Mouse (Mus musculus) forebrain, postnatal 0 days (tissue): ENCODE results near the gene Igfbp2. TPM values are rescaled to one million over a fixed set of nuclear protein-coding genes. Genes with fewer than 3 reads are reported as not detected.
A peak's percentile ranks its signal among the peaks of the same experiment; 100 is the strongest.

Experiments used
- ATAC-seq: fragments of 200-750 bp; cut with Nextera tagmentation; 2 replicates; pipeline ENCODE4 v1.8.0; 2017; ENCODE audit warnings: mild to moderate bottlenecking, moderate library complexity
- DNase-seq: peaks from one replicate; pipeline ENCODE4 v3.0.0-alpha.2; 2015
- H3K27ac ChIP-seq: fragments of 300-500 bp; sonication (generic); 2 replicates; pipeline ENCODE4 v1.5.1; 2014; ENCODE audit warnings: low read depth, mild to moderate bottlenecking, antibody characterized with exemption, low read length, moderate library complexity, mixed read lengths
- H3K27me3 ChIP-seq: fragments of 300-500 bp; sonication (generic); 2 replicates; pipeline ENCODE4 v1.6.1; 2014; ENCODE audit warnings: mild to moderate bottlenecking, low read length, mixed read lengths; ENCODE audit not compliant: insufficient read depth
- H3K36me3 ChIP-seq: fragments of 300-500 bp; sonication (generic); 2 replicates; pipeline ENCODE4 v1.6.1; 2014; ENCODE audit warnings: mild to moderate bottlenecking, moderate library complexity; ENCODE audit not compliant: insufficient read depth
- H3K4me1 ChIP-seq: fragments of 300-500 bp; sonication (generic); 2 replicates; pipeline ENCODE4 v1.6.1; 2014; ENCODE audit warnings: antibody characterized with exemption; ENCODE audit not compliant: insufficient read depth
- H3K4me2 ChIP-seq: fragments of 300-500 bp; sonication (generic); 2 replicates; pipeline ENCODE4 v1.6.1; 2014; ENCODE audit warnings: low read depth, mild to moderate bottlenecking, moderate library complexity
- H3K4me3 ChIP-seq: fragments of 300-500 bp; sonication (generic); 2 replicates; pipeline ENCODE4 v1.5.1; 2014; ENCODE audit warnings: low read depth, low read length, mixed read lengths
- H3K9ac ChIP-seq: fragments of 300-500 bp; sonication (generic); 2 replicates; pipeline ENCODE4 v1.6.1; 2014; ENCODE audit warnings: mild to moderate bottlenecking
- H3K9me3 ChIP-seq: fragments of 300-500 bp; sonication (generic); 2 replicates; pipeline ENCODE4 v1.6.1; 2016; ENCODE audit warnings: low read length
- CTCF ChIP-seq: sonication (generic); IDR thresholded peaks from 2 replicates; pipeline ENCODE4 v1.5.1; 2016; ENCODE audit warnings: antibody characterized with exemption, control low read depth, low read depth
- WGBS: fragments of 180-500 bp; shearing (Covaris S2); extraction: QIAGEN DNeasy Blood & Tissue Kit; methylation state at CpG from one replicate; pipeline ENCODE4 v1.1.7; 2014; 5-methylcytosine and 5-hydroxymethylcytosine counted together
- polyA plus RNA-seq: library from polyadenylated mRNA; unstranded; fragments of >200 nt; fragmentation: Nextera tagmentation; extraction: Ambion mirVana; gene quantifications from 2 replicates; pipeline ENCODE4 v1.2.1, GENCODE M21; 2015
- total RNA-seq: library from RNA; depleted of rRNA; stranded (reverse); fragments of >200 nt; gene quantifications from 2 replicates; pipeline ENCODE4 v1.2.3, GENCODE M21; 2014; rRNA removed

Gene Igfbp2
- total RNA-seq (311 and 330 TPM in 2 replicates), polyA plus RNA-seq (341 and 409 TPM in 2 replicates)

- 0 out of 2 replicates have a peak, but pooled peaks cover 5% of the 10 kb centered on the region for H3K4me1 ChIP-seq
- no peaks in the 10 kb centered on the region for H3K36me3 ChIP-seq
- H3K9me3 ChIP-seq: no peaks in the 10 kb centered on the region
- peak within 1 kb of the TSS; percentile 66 for H3K4me3 ChIP-seq
- no peak for TF ChIP-seq CTCF
- H3K27me3 ChIP-seq: no peaks in the 10 kb centered on the region
- ATAC-seq: peak; percentile 83
- peak within 1 kb of the TSS; percentile 78 for H3K9ac ChIP-seq
- H3K27ac ChIP-seq: peak within 1 kb of the TSS; percentile 86
- 6% methylated on average over 49 of the region's 58 CpGs for WGBS
- peak within 1 kb of the TSS; percentile 89 for H3K4me2 ChIP-seq
- DNase-seq: peak; percentile 84
These were observed at the start of gene Igfbp2 for GRCm38 (mm10) chr1:72823751-72824706. Gene Igfbp2, plus strand, starts transcription at chr1:72824503.

DNA sequence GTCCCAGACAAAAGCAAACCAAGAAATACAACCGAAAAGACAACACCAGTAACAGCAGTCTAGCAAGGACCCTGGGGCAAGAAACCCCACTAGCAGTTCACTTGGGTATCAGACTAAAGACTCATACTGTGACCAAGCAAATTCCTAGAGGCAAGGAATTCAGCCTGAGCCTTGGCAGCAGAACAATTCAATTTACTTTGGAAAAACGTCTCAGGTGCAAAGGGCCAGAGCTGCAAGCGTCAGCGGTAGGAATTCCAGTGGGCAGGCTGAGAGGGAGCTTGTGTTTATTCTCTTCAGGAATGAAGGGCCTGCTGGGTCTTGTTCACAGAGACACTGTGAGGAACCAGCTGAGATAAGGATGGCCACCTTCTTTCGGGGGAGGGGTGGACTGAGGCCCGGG is 45.5 kb upstream of the Igfbp2 start:
- no peaks in the 10 kb centered on the region for H3K27me3 ChIP-seq
- no peaks in the 10 kb centered on the region for H3K9me3 ChIP-seq
- no peak overlapping the region for H3K27ac ChIP-seq
- ATAC-seq (no peak), DNase-seq (no peak)
- WGBS: 30% methylated on average over 6 of the region's 6 CpGs
- H3K4me1 ChIP-seq: no peaks in the 10 kb centered on the region
- H3K4me3 ChIP-seq: no peak overlapping the region
- TF ChIP-seq CTCF: no peak
- H3K4me2 ChIP-seq: no peak overlapping the region
- no peak overlapping the region for H3K9ac ChIP-seq
- no peaks in the 10 kb centered on the region for H3K36me3 ChIP-seq

DNA sequence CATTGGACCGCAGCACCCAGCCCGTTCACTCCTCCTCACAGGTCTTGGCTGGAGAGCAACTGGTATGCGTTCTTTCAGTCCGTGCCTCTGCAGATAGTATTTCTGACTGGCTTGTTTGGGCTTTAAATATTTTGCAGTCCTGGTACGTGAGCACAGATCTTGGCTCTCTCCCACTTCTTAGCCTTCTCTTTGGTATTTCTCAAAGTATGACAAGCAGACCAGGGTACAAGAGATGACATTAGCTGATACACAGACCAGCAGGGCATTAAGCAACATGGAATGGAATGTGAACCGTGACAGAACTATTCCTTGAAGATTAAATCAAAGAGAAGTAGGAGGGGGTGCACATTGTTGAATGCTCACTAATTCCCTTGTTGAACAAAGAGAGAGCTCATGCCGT is 43.6 kb upstream of the Igfbp2 start:
- Histone ChIP-seq H3K27me3 (no peaks in the 10 kb centered on the region), H3K36me3 (no peaks in the 10 kb centered on the region), H3K9ac (no peak overlapping the region), H3K4me2 (no peak overlapping the region), H3K9me3 (no peaks in the 10 kb centered on the region), H3K27ac (no peak overlapping the region), H3K4me1 (no peaks in the 10 kb centered on the region), H3K4me3 (no peak overlapping the region)
- DNase-seq (no peak), ATAC-seq (no peak)
- TF ChIP-seq CTCF: no peak
- WGBS: 31% methylated on average over 7 of the region's 7 CpGs

- Histone ChIP-seq H3K9ac (no peak overlapping the region), H3K36me3 (no peaks in the 10 kb centered on the region), H3K9me3 (no peaks in the 10 kb centered on the region), H3K4me2 (no peak overlapping the region), H3K4me1 (no peaks in the 10 kb centered on the region), H3K27me3 (no peaks in the 10 kb centered on the region), H3K27ac (no peak overlapping the region), H3K4me3 (no peak overlapping the region)
- DNase-seq (no peak), ATAC-seq (no peak)
- 76% methylated on average over 2 of the region's 2 CpGs for WGBS
- TF ChIP-seq CTCF: no peak
These were observed 41.0 kb upstream of the Igfbp2 start for GRCm38 (mm10) chr1:72783341-72783740.

GRCm38 (mm10) chr1:72784018-72784417 is 40.3 kb upstream of the Igfbp2 start:
- Histone ChIP-seq H3K27me3 (no peaks in the 10 kb centered on the region), H3K27ac (no peak overlapping the region), H3K4me1 (no peaks in the 10 kb centered on the region), H3K9me3 (no peaks in the 10 kb centered on the region), H3K9ac (no peak overlapping the region), H3K4me3 (no peak overlapping the region), H3K36me3 (no peaks in the 10 kb centered on the region), H3K4me2 (no peak overlapping the region)
- 27% methylated on average over 7 of the region's 7 CpGs for WGBS
- DNase-seq (no peak), ATAC-seq (no peak)
- no peak for TF ChIP-seq CTCF

DNA sequence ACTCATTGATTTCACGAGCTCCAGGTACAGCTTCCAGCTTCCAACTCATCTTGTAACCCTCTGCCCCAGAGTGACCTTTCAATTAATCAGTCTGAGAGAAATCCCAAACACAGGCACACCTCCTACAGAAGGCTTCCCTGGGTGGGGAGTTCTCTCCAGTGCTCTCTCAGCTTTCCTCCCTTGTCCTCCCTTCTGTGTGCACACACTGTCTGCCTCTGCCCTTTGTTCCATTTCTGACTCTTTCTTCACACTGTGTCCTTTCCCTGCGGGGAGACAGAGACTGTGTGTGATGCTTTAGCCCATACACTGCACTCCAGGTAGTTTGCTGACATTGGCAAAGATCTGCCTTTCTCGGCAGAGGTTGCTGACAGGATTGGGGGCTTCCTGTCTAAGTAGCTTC is 33.6 kb upstream of the Igfbp2 start:
- TF ChIP-seq CTCF: no peak
- 33% methylated on average over 3 of the region's 3 CpGs for WGBS
- H3K4me2 ChIP-seq: no peak overlapping the region
- H3K27ac ChIP-seq: no peak overlapping the region
- no peaks in the 10 kb centered on the region for H3K4me1 ChIP-seq
- H3K27me3 ChIP-seq: no peaks in the 10 kb centered on the region
- H3K9ac ChIP-seq: no peak overlapping the region
- no peak overlapping the region for H3K4me3 ChIP-seq
- H3K36me3 ChIP-seq: no peaks in the 10 kb centered on the region
- no peak for ATAC-seq
- no peak for DNase-seq
- no peaks in the 10 kb centered on the region for H3K9me3 ChIP-seq

DNA sequence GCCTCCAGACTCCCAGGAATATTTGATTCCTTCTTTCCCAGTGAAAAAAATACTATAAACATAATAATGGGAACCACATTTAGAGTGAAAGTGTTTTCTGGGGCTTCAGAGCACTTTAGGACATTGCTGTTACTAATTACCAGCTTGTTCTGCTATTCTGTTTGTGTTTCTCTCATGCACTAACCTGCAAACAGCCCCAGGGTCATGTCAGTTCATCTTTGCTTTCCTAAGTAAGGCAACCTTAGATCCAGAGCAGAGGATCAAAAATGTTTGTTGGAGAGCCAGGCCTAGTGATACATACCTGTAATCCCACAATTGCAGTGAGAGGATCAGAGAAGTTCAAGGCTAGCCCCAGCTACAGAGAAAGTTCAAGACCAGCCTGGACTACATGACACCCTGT is 32.6 kb upstream of the Igfbp2 start:
- Histone ChIP-seq H3K4me2 (no peak overlapping the region), H3K4me3 (no peak overlapping the region), H3K9ac (no peak overlapping the region), H3K4me1 (no peaks in the 10 kb centered on the region), H3K27me3 (no peaks in the 10 kb centered on the region), H3K27ac (no peak overlapping the region), H3K36me3 (no peaks in the 10 kb centered on the region), H3K9me3 (no peaks in the 10 kb centered on the region)
- TF ChIP-seq CTCF: no peak
- ATAC-seq (no peak), DNase-seq (no peak)
